Mouse (Mus musculus) layer of hippocampus, adult 8-10 months (tissue): ENCODE results near the gene Sp8. TPM values are rescaled to one million over a fixed set of nuclear protein-coding genes. Genes with fewer than 3 reads are reported as not detected.

Source experiments
- DNase-seq, 2 experiments: peaks; one replicate each; pipeline ENCODE4 v3.0.0; 2022; ENCODE audit warnings: low spot score in 2 of 2
- total RNA-seq, 4 experiments: library from RNA; stranded (reverse); gene quantifications; 2 replicates each; pipeline ENCODE4 v1.2.4; 2022

The Sp8 gene
- total RNA-seq, result 1 to 10 TPM; 1.2 to 1.7 (median 1.4) TPM

DNA sequence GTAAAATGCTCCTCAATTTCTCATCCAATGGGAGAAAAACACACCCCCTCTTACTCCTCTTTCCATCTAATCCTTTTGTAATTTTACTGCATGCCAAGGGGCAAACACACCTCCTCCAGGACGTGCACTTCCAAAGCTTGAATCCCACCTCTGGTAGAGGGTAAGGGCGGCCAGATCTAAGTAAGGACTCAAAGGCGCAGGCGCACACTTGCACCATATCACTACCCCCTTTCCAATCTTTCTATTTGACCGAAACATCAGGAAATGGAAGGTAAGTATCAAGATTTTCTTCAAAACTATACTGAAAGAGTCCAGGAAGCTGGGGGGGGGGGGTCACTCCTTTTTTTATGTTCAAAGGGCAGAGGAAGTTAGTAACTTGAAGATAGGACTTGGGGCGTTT, at the start of gene Sp8:
TSS of gene Sp8 (plus strand) at position 109 of the 400 bp plus-strand sequence.
- DNase-seq, result no peak

DNA sequence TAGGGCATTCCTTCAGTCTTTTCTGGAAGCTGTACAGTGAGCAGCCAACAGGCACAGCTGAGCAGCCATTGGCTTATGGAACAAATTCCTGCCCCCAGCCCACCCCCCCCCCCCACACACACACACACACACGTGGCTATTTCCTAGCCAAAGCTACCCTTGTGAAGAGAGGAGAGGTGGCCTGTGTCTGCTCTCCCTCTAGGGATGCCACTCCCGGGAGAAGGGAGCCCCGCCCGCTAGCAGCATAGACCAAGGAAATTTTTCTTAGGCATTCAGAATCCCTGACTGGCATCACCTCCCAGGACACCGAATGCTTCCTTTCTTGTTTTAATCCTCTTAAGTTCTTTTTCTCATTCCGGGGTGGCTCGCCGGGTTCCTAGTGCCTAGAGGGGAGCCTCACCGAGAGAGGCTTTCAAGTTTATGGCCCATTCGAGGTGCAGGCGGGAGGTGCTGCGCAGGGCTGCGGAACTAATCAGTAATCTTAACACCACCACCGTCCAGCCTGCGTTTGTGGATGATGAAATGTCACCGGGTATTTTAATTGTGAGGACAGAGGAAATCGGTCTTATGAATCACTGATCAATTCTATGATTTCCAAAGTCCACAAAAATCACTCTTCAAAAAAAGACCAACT, 34.7 kb upstream of the Sp8 start:
- DNase-seq, result no peak

DNA sequence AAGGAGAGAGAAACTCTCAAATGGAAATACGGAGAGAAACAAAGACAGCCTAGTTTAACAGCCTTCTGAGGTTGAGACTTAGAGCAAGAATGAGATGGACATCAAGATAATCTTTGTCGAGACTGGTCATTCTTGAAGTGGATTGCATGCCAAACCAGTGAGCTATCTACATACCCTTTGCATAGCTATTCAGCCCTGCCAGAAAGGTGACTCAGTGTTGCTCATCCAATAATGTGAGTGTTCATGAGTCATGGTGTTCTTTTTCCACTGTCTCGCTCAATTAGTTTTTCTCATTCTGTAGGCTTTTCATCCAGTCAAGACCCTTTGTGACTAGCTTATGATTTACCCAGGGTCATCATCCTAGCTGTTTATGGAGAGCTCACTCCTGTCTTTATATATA, 31.6 kb upstream of the Sp8 start:
- no peak for DNase-seq

DNA sequence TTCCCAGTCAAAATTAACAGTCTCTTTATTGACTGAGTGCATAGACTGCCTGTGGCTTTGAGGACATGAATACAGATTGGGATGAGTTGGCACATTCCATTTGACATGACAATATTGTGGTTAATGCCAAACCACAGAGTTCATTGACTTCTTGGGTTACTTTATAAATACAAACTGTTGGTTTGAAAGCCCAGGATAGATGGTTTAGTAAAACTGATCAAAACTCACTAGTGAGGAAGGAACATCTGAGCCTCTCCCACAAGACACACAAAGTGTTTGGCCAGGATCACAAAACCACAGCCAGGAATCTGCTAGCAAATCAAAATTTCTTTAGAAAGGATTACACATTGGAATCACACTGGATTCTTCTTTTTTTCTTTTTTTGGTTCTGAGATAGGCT, 30.0 kb upstream of the Sp8 start:
- no peak for DNase-seq

DNA sequence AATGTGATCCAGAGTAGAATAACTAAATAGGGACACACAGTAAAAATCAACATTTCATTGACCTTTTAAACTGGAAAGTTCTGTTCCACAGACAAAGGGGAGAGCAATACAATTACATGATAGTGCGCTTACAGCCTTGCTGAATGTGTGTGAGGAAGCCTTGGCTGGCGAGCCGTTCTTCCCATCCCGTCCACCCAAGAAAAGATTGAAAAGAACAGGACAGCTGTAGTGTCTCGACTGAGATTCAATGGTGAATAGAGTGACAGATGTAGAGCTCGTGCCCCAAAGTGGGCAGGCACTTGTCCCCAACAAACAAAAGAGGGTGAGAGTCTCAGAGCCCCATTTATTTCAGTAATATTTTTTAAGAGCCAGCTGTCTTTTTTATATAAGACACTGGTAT, 16.2 kb upstream of the Sp8 start:
- DNase-seq, result no peak

DNA sequence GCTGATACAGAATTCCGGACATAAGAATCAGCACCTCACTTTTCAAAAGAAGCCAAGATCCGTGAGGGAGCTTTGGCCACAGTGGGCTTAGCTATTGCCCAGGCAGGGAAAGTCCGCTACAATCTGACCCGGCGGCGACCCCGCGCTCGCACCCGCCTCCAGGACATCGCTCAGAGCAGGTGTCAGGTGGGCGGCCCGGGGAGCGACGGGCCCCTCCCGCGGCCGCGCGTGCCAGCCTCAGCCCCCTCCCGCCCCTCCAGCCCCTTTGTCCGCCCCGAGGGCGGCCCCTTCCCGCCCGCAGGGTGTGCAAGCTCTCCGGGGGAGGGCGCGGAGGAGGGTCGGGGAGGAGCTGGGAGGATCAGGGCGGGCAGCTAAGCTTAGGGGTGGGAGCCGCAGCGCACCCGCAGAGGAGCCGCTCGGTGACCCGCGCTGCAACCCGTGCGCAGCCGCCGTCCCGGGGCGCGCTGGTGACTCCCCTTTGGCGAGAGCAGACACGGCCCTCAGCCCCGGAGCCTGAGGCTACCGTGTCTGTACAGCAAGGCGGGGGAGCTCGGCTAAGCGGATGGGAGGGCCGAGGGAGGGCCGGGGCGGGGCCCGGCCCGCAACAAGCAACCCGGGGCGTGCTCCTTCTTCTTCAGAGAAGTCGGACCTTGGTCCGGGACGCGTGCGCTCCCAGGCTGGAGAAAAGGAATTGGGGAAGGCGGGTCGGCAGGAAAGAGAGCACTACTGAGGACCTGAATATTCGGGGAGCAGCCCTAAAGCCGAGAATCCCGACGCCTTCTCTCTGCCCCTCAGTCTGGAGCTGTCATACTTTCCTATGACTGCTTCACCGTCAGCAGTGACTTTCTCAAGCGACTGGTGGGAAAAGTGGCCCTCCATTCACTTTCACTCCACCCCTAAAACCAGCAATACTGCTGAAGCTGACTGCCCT, 9.5 kb upstream of the Sp8 start:
- DNase-seq, result no peak

DNA sequence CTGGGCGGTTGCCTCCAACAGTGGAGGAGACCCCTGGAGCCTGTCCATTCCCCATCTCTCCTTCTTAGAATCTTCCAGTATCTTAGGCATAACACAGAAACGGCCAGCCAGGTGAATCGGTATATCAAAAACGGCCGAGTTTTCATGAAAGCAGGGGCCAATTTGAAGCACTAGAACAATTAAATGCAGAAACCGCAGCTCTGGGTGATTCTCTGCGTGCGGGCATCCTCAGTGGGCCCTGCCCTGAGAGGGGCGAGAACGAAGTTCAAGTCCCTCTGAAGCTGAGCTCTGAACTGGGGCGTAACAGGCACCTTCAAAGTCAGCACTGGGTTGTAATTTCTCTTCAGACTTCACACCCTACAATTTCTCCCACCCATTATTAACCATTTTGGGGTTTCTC, 8.8 kb upstream of the Sp8 start:
- DNase-seq, result no peak

DNA sequence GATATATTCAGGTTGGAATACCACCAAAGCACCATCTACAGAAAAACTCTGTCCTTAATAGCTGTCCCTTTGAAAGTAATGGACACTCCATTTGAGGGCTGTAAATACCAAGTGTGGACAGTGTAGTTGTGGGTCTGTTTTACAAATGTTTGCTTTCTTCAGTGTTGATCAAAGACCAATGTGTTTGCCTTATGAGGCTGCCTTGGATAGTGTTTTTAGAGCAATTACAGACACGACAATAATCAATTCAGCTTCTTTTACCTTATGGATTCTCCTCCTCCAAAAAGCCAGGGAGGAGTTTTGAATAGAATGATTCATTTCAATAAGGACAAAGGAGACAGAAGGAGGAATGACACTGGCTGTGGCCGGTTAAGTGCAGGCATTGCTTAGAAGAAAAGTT, 7.9 kb upstream of the Sp8 start:
- DNase-seq, result no peak

DNA sequence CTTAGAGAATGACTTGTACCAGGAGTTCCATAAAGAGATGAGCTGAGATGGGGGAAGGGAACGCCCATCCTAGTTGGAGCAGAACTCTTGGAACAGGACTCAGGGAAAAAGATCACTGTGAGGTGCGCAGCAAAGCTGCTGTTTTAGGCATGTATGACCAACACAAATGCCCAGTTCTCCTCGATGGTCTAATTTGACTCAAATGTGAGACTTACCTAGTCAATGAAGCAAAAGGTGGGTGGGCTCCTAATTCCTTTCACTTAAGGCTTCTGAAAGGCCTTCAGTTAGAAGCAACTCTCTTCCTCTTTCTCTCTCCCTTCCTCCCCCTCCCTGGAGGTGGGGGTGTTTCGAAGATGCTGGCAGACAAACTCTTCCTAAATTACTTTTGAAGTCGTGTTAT, 6.7 kb upstream of the Sp8 start:
- DNase-seq, result no peak

DNA sequence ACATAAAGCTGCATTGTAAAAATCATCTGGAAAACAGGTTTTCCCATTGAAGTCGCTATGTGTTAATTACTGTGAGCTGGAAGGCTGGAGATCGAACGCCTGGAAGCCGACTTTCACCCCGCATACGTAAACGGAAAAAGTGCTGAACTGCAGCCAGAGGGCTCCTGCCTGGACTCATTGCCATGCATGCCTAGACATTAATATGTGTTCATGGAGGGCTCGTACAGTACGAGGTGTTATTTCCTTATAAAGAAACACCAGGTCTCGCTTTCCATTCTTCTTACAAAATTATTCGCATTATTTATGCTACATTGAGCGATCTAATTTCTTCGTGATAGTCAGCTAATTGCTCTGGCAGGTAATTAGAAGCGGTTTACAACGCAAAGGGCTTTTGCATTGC, 5.8 kb upstream of the Sp8 start:
- no peak for DNase-seq

DNA sequence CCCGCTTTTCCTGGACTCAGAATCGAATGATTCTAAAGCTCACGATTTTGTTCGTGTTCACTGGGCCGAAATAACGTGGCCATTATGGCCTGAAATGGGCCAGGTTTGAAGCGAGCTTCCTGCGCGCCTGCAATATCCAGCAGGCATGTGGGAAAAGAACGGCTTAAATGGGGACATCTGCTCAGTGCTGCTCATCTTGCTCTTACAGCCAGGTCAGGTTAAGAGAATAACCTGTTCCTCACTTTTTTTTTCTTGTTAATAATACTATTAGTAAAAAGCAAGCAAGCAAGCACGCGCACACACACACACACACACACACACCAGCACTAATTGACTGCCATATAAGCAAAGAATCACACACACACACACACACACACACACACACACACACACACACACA, 5.3 kb upstream of the Sp8 start:
- DNase-seq, result no peak

DNA sequence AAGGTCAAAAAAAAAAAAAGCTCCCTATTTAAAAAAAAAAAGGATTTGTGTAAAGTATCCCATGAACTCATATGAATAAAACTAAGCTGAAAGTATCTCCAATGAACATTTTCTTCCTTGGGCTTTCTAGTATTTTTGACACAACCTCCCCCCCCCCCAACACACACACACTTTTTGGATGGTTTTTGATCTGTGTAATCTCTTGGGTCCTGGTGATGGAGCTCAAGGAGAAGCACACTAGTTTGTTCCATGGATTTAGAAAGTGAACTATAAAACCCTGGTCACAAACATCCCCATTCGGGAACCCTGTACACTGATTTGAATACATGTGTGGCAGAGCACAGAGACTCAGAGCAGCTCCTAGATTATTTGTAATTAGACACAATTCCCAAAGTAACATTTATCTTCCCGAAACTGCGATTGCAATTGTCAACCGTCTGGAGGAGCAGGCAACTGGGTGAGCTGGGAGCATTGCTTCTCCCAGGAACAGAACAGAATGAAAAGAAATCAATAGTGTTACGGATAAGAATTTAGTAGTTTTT, 4.7 kb upstream of the Sp8 start:
- DNase-seq, result no peak

DNA sequence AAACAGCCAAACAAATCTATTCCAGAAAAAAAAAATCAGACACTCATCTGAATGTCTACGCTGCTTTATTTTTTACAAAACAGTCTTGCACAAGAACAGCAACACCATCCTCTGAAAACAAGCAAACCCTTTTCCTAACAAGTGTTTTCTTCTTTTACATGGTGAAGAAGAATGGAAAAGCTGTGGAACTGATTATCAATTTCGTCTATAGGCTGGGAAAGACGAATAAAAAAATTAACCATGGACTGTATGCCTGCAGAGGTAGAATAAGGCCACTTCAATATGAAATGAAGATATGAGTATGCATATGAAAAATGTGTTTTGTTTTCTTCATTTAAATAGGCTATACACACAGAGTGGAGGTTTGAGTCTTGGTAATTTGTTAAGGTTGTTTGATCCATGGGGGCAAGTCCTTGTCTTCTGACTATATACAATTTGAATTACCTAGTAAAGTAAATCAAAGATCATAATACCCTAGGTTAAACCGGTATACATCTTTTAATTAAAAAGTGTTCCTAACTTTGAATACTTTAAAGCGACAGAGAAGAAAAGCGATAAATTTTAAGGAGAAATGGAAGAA, 4.1 kb upstream of the Sp8 start:
- no peak for DNase-seq

DNA sequence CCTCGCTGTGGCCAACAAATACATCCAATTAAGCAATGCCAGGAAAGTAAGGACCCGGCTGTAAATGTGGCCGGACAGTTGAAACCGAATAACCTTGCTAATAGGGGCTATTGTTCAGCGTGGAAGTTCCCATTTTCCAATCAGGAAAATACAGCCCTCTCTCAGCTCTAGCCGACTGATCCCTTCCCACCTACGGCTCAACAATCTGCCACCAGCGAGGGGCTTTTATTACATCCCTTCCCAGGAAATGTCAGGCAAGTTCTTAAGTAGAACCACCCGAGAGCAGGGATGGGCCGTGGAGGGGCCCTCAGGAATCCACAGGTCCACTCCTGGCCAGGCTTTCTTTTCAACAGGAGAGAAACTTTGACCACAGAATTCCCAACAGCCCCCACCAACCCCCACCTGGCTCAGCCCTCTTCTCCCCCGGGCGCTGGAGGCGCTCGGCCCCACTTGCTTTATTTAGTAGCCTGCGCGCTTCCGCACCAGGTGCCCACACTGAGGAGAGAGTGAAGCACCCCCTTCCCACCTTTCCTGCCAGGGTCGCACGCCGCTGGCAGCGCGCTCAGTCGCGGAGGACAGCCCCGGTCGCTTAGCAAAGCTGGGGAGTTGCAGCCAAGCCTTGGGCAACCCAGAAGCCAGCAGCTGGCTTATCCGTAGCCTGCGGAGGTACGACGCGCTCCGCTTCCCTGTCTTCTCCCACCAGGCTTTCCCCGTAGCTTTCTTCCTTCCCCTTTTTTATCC, 3.3 kb upstream of the Sp8 start:
- no peak for DNase-seq

DNA sequence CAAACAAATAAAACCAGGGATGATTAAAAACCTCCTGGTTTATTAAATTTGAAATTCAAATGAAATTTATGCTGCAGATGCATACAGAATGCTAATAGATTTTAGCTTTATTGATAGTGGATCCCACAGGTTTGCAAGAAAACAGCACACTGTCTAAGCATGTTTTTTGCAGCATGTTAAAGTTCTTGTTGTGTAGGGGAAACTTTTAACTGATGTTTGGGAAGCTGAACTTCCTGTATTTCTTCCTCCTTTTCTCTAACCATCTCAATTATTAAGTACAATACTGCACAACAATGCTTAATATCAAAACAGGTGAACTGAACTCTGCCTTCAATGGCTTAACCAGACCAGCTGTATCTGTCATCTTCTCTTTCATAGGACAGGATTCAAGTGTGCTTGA, 2.0 kb upstream of the Sp8 start:
- no peak for DNase-seq

DNA sequence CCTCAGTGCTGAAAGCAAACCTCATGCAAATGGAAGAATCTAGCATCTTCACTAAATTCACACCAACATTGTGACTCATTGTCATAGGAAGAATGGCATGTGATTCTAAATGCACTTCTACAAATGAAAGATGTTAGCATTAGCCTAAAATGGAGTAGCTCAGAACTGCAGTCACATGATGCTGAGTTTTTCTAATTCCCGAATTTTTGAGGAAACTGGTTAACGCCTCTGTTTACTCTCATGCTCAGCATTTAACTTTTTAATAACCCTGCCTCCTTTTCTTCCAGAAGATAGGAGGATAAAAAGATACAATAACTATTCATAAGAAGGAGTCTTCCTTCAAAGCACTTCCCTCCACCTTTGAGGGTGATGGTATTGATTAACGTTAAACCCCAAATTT, 1.3 kb upstream of the Sp8 start:
- no peak for DNase-seq

DNA sequence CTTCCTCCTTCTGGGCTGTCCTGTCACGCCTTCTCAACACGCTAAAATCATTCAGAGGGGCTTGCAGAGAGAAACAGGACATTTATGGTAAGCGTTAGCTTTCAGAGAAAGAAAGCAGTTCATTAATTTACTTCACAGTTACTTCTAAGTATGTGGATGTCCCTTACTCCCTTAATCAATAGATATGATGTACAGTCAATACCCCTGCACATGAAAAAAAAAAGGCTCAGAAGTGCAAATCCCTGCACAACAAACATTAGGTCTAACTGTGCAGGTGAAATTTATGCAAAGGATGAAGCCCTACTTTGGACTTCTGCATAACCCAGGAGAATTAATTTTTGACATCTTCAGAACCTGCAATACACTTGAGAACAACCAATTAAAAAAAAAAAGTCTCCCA, 778 bp upstream of the Sp8 start:
- no peak for DNase-seq

DNA sequence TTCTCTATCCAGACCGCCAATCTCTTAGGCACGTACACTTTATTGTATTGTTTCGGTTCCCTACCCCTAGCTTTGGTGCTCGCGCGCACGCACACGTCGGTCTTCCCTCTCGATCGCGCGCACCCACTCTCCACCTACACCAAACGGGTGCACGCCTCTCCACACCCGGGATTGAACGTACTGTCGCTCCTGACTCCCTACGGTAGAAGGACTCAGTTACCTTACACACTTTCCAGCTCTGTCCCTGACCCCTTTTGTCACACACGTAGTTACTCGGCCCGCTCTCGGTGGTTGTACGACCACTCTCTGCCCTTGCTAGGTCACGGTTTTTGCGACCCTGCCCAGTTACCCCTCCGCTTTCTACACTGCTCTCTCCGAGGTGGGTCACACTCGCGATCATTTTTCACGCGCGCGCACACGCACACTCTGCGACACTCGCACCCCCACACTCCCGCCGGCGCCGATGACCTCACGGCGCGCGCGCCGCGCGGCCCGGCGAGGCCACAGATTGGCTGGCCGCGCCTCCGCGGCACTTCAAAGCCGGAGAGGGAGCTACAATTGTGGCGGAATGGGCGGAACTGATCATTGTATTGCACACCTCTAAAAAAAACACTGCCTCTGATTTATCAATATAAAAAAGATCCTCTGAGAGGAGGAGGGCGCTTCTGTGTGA, 656 bp downstream of the Sp8 start:
- DNase-seq, result peak in 1 of 2 experiments; percentile 5

DNA sequence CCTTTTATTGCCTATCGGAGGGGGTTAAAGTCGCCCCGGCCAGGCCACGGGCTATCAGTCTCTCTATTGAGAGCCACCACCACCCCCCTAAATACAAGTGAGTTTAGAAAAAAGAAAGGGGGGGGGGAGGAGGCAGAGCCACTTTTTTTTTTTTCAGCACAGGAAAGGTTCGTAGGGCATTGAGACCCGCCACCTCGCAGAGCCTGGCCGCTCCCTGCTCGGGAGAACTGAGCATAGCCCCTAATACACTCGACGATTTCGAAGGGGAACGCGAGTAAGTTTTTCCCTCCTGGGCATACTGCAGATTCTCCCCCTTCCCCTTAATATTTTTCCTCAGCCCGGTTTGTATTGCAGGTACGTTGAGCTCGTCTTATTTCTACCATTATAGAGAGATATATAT, 1.3 kb downstream of the Sp8 start:
- no peak for DNase-seq

DNA sequence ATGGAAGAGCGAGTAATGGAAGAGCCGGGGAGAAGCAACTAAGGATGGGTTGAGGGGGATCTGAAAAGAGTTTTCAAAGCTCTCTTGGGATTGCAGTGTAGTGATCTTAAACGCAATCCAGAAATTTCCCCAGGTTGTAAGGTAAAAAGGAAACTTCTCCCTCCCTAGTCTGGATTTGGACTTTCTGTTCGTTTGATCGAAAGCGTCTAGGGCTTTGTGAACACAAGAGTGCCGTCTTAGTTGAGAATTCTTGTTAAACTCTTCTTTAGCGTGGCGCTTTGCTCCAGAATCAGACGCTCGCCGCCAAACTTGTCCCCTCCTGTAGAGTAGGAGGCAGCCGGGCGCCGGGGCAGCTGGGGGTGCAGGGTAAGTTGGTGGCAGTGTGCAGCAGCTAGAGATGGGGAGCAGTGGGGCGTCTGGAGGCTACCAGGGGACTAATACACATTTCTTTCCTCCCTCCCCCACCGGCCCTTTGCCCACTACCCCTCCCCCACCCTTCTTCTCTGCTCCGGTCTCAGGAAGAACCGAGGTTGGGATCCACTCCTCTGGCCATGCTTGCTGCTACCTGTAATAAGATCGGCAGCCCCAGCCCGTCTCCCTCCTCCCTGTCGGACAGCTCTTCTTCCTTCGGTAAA, 1.8 kb downstream of the Sp8 start:
- DNase-seq, result no peak
